Mouse (Mus musculus): Measurements from ENCODE around the gene Hesx1.

DNA sequence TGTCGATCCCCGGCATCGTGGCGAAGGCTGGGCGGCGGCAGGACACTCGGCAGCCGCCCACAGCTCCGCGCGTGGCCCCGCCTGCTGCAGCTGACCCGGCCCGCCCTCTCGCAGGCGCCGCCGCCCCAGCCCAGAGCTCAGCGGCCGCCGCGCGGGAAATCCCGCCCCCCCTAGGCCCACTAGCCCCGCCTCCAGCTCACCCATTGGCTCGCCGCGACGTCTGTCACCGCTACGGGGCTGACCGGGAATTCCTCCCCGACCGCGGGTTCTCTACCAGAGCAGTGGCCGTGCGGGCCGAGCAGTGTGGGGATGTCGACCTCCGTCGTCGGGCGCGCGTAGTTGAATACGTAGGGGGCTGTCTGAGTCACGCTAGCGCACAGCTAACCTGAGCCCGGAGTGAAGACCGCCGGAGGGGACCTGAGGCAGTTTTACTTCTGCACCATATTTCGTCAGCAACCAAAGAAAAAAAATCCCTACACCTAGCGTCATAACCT, 23.7 kb upstream of the Hesx1 start:
- TF ChIP-seq EP300 (IDR thresholded peaks at IDR 0.05; ENCODE audit: low read length) (no peak), RCOR1 (conservative IDR thresholded peaks at IDR 0.05; ENCODE audit: low read depth, low read length) (no peak), CTCF (conservative IDR thresholded peaks at IDR 0.05 in 1 of 2, IDR thresholded peaks at IDR 0.05 in 1 of 2; ENCODE audit: low read depth in 2 of 2, low read length in 2 of 2) (no peak), MAX (IDR thresholded peaks at IDR 0.05; ENCODE audit: low read length) (peak; percentile 32; the same call in 1 of the 2 replicates), ZMIZ1 (IDR thresholded peaks at IDR 0.05; ENCODE audit: low read depth, low read length) (peak; percentile 94), USF1 (IDR thresholded peaks at IDR 0.05; ENCODE audit: low read depth, low read length) (no peak), CHD2 (IDR thresholded peaks at IDR 0.05; ENCODE audit: low read length) (peak; percentile 70), MAZ (IDR thresholded peaks at IDR 0.05; ENCODE audit: low read depth, low read length) (peak; percentile 66; the same call in 1 of the 2 replicates)
